Mouse (Mus musculus): Measurements from ENCODE around the gene Qtrt2. TPM values are rescaled to one million over a fixed set of nuclear protein-coding genes. Genes with fewer than 3 reads are reported as not detected.

The Qtrt2 gene
- polyA plus RNA-seq, 1 experiment from 2014 or later, result 30.0 TPM

Other genes starting within 250 kb of the Qtrt2 start
- gene Drd3, start 172.8 kb downstream of the Qtrt2 start, polyA plus RNA-seq (2015; fragmentation: Nextera tagmentation; extraction: Ambion mirVana), result not detected in 2 replicates
- gene Ccdc191, start 37.0 kb downstream of the Qtrt2 start, polyA plus RNA-seq (2015; fragmentation: Nextera tagmentation; extraction: Ambion mirVana), result 13.6 and 15.9 TPM in 2 replicates
- 0.62 and 0.70 TPM in 2 replicates for gene Zdhhc23, start 53.0 kb upstream of the Qtrt2 start, polyA plus RNA-seq (2015; fragmentation: Nextera tagmentation; extraction: Ambion mirVana)
- 6.6 and 7.0 TPM in 2 replicates for gene Gramd1c, start 136.5 kb upstream of the Qtrt2 start, polyA plus RNA-seq (2015; fragmentation: Nextera tagmentation; extraction: Ambion mirVana)
- 44.2 and 46.2 TPM in 2 replicates for gene Atp6v1a, start 212.9 kb upstream of the Qtrt2 start, polyA plus RNA-seq (2015; fragmentation: Nextera tagmentation; extraction: Ambion mirVana)
- gene Naa50, start 213.0 kb upstream of the Qtrt2 start, polyA plus RNA-seq (2015; fragmentation: Nextera tagmentation; extraction: Ambion mirVana), result 116 and 122 TPM in 2 replicates
- gene Usf3, start 246.4 kb upstream of the Qtrt2 start, polyA plus RNA-seq (2015; fragmentation: Nextera tagmentation; extraction: Ambion mirVana), result 2.8 and 3.0 TPM in 2 replicates